Mouse (Mus musculus): ENCODE data around the gene Usp49. TPM values are rescaled to one million over a fixed set of nuclear protein-coding genes. Genes with fewer than 3 reads are reported as not detected.
"Not testable (repeated sequence)": the region's sequence is repeated elsewhere in the genome, so short reads cannot be mapped to it uniquely, and the experiment has no call there.

Usp49 gene
- polyA plus RNA-seq, 1 experiment from 2014 or later: 6.8 TPM

DNA sequence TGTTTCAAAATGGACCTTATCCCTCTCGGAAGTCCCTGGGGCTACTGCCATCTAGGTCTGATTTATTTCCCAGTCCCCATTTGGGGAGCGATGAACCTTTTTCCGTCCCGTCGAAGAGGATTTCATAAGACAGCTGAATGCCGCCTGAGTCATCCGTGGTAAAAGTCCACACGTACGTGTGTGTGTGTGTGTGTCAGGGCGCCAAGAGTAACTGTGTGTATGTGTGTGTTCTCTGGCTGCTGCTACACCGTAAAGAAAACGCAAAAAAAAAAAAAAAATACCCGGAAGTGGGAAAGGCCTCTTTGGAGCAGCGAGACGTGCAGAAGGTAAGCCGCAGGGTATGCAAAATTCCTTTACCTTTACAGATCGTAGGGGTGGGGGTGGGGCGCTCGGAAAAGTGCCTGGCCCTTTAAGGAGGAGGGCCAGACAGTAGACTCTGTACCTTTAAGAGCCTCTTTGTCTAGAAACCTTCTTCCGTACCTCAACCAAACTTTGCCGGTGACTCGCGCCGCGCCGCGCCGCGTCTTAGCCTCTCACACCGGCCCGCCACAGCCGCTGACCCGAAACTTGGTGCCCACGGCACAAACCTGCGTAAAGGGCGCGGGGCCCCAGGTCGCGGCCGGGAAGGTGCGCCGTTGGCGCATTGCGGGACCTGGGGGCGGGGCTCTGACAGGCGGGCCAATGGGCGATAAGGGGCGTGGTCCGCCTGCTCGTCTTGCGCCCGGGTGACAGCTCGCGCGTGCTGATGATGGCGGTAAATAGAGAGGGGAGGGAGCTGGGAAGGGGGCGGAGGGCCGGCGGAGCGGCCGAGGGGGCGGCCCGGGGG, 1.4 kb upstream of the Usp49 start:
- H3K4me1 ChIP-seq: peaks cover 46% of the 10 kb centered on the region
- WGBS: under 1% methylated on average over 61 of the region's 63 CpGs

DNA sequence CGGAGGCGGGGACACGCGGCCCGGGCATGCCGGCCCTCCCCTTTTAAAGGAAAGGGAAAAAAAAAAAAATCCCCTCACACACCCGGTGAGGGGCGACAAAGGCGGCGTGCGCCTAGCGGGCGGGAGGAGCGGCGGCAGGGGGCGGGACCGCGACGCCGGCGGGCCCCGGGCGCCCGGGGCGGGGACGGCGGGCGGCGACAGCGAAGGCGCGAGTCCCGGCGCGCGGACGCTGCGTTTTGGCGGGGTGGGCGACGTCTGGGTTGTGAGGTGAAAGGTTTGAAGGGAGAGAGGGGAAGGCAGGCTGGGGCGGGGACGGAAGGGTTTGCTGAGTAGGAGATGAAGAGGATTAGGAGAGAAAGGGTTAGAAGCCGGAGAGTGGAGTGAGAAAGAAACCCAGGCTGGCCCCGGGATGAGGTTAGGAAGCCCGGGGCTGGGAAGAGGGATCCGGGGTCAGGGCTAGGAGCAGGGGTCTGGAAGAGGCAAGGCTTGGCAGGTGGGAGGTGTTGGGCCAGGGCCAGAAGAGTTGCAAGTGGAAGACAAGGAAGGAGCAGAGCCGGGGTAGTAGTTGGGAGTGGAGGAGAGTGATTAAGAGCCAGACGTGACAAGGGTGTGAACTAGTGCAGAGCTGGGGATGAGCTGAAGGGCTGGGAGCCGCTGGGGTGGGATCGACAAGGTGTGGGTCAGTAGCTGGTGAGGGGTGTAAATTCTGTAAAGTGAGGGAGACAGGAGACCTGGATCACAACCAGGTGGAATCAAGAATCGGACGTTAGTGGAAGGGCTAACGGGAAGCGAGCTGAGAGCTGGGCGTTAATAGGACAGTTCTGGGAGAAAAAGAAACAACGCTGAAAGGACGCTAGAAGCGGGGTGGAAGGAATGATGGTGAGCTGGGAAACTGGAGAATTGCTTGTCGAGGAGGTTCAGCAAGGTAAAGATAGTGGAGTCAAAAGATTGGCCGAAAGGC, 493 bp upstream of the Usp49 start:
- no peaks in the 10 kb centered on the region for H3K9me3 ChIP-seq (replicated peaks)
- 0 out of 2 replicates have a peak, but pooled peaks cover 4% of the 10 kb centered on the region for H3K36me3 ChIP-seq
- H3K4me1 ChIP-seq: peaks cover 46% of the 10 kb centered on the region
- ATAC-seq (ENCODE audit: low FRiP score): peak; percentile 62
- peak overlapping the region; percentile 87 for H3K4me2 ChIP-seq
- WGBS: under 1% methylated on average over 54 of the region's 61 CpGs
- peak overlapping the region; percentile 78 for H3K9ac ChIP-seq (replicated peaks)
- peak overlapping the region; percentile 88 for H3K4me3 ChIP-seq (replicated peaks)
- H3K27ac ChIP-seq (replicated peaks): peak overlapping the region; percentile 97
- H3K27me3 ChIP-seq (replicated peaks): no peaks in the 10 kb centered on the region

More for the DNA sequence above, 1.4 kb upstream of the Usp49 start:
- H3K27me3 ChIP-seq (replicated peaks): no peaks in the 10 kb centered on the region
- H3K27ac ChIP-seq (replicated peaks): peak overlapping the region; percentile 97
- peaks cover 6% of the 10 kb centered on the region for H3K36me3 ChIP-seq
- H3K4me2 ChIP-seq: peak overlapping the region; percentile 87
- H3K9me3 ChIP-seq (replicated peaks): no peaks in the 10 kb centered on the region
- peak overlapping the region; percentile 78 for H3K9ac ChIP-seq (replicated peaks)
- H3K4me3 ChIP-seq (replicated peaks): peak overlapping the region; percentile 88
- peak; percentile 96 for ATAC-seq (ENCODE audit: low FRiP score)

DNA sequence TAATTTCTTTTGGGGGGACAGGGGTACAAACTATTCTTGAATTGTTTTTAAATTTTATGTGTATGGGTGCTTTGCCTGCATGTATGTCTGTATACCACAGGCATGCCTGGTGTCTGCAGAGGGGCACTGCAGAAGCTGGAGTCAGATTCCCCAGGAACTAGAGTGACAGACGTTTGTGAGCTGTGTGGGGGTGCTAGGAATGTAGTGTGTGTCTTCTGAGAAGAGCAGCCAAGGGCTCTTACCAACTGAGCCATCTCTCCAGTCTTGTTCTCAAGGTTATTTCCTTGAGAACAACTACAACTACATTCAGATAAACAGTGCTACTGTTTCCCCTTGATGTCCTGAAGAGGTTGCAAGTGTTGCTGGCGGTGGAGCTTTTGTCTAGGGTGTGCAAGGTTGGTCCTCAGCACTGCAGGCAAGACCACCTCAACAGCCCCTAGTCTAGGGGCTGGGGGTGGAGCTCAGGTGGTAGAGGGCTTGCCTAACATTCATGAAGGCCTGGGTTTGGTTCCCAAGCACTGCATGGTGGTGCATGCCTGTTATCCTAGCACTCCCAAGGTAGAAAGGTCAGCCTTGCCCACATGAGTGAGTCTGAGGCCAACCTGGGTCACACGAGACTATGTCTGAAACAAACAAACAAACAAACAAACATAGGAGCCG, 1.8 kb downstream of the Usp49 start:
- ATAC-seq (ENCODE audit: low FRiP score): no peak
- no peak overlapping the region for H3K9ac ChIP-seq (replicated peaks)
- peak overlapping the region; percentile 19; the same call in 1 of the 2 replicates for H3K4me2 ChIP-seq
- peaks cover 46% of the 10 kb centered on the region for H3K4me1 ChIP-seq
- no peak overlapping the region for H3K27ac ChIP-seq (replicated peaks)
- no peaks in the 10 kb centered on the region for H3K36me3 ChIP-seq
- H3K9me3 ChIP-seq (replicated peaks): no peaks in the 10 kb centered on the region
- H3K27me3 ChIP-seq (replicated peaks): no peaks in the 10 kb centered on the region
- 83% methylated on average over 4 of the region's 4 CpGs for WGBS
- H3K4me3 ChIP-seq (replicated peaks): no peak overlapping the region

- Histone ChIP-seq H3K27ac (replicated peaks) (no peak overlapping the region), H3K4me2 (no peak overlapping the region), H3K9ac (replicated peaks) (no peak overlapping the region), H3K9me3 (replicated peaks) (no peaks in the 10 kb centered on the region), H3K4me1 (peaks cover 38% of the 10 kb centered on the region), H3K27me3 (replicated peaks) (no peaks in the 10 kb centered on the region), H3K36me3 (no peaks in the 10 kb centered on the region), H3K4me3 (replicated peaks) (no peak overlapping the region)
- ATAC-seq (ENCODE audit: low FRiP score): no peak
- WGBS: 72% methylated on average over 7 of the region's 7 CpGs
Measured at GRCm38 (mm10) chr17:47633999-47634770, 3.7 kb downstream of the Usp49 start.

DNA sequence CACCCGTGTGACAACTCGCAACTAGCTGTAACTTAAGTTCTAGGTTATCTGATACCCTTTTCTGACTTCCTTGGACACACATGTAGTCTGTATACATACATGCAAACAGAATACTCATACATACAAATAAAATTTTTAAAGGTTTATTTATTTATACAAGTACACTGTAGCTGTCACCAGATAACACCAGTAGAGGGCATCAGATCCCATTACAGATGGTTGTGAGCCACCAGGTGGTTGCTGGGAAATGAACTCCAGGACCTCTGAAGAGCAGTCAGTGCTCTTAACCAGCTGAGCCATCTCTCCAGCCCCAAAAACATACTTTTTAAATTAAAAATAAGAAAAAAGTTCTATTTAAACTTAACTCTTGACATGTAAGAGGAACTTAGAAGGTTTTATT, 12.5 kb downstream of the Usp49 start:
- Histone ChIP-seq H3K27me3 (replicated peaks) (no peaks in the 10 kb centered on the region), H3K4me2 (no peak overlapping the region), H3K9me3 (replicated peaks) (no peaks in the 10 kb centered on the region), H3K9ac (replicated peaks) (no peak overlapping the region), H3K4me3 (replicated peaks) (no peak overlapping the region), H3K4me1 (peaks cover 9% of the 10 kb centered on the region), H3K36me3 (no peaks in the 10 kb centered on the region), H3K27ac (replicated peaks) (no peak overlapping the region)
- 89% methylated on average over 2 of the region's 2 CpGs for WGBS
- no peak for ATAC-seq (ENCODE audit: low FRiP score)

- Histone ChIP-seq H3K9me3 (replicated peaks) (no peaks in the 10 kb centered on the region), H3K27me3 (replicated peaks) (no peaks in the 10 kb centered on the region), H3K27ac (replicated peaks) (no peak overlapping the region), H3K4me1 (peaks cover 11% of the 10 kb centered on the region; the same call in 1 of the 2 replicates), H3K4me2 (no peak overlapping the region), H3K4me3 (replicated peaks) (no peak overlapping the region), H3K36me3 (peaks cover 7% of the 10 kb centered on the region; the same call in 1 of the 2 replicates), H3K9ac (replicated peaks) (no peak overlapping the region)
- 73% methylated on average over 1 of the region's 1 CpGs for WGBS
- ATAC-seq (ENCODE audit: low FRiP score): no peak
Measured at GRCm38 (mm10) chr17:47646683-47647082, 16.2 kb downstream of the Usp49 start.

DNA sequence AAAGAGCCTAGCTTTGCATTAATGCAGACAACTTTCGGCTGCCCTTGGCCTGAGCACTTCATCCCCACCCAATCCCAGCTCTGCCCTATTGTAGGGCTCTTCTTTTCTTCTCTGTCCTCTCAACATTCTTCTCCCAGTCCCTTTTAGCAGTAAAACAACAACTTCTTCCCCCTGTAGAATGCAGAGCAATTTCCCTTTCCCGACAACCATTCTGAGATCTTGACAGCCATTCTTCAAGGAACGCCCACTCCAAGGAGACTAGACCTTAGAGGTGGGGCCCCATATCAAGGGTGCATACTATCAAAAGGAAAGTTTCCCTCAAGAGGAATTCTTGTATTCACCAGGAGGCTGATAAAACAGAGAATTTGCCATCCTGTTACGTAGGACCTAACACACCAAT, 18.5 kb downstream of the Usp49 start:
- Histone ChIP-seq H3K9me3 (replicated peaks) (no peaks in the 10 kb centered on the region), H3K4me3 (replicated peaks) (no peak overlapping the region), H3K4me1 (peaks cover 11% of the 10 kb centered on the region; the same call in 1 of the 2 replicates), H3K27ac (replicated peaks) (peak overlapping the region; percentile 13; the same call in 1 of the 2 replicates), H3K9ac (replicated peaks) (no peak overlapping the region), H3K4me2 (no peak overlapping the region), H3K27me3 (replicated peaks) (no peaks in the 10 kb centered on the region), H3K36me3 (peaks cover 10% of the 10 kb centered on the region; the same call in 1 of the 2 replicates)
- no peak for ATAC-seq (ENCODE audit: low FRiP score)
- WGBS: 28% methylated on average over 4 of the region's 4 CpGs

DNA sequence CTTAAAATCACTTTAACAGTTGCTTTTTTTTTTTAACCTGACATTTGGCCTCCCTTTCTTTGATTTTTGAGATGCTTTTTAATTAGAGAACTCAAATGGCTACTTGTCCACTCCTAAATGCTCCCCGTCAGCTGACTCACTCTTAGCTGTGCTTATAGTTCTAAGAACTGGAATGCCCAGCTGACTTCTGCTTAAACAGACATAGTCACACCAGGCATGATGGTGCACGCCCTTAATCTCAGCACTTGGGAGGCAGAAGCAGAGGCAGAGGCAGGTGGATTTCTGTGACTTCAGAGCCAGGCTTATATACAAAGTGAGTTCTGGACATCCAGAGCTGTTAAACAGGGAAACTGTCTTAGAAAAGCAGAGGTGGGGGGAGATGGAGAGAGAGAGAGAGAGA, 21.5 kb downstream of the Usp49 start:
- WGBS: 73% methylated on average over 2 of the region's 2 CpGs
- ATAC-seq (ENCODE audit: low FRiP score): no peak
- no peak overlapping the region for H3K27ac ChIP-seq (replicated peaks)
- no peak overlapping the region for H3K4me3 ChIP-seq (replicated peaks)
- H3K9ac ChIP-seq (replicated peaks): no peak overlapping the region
- H3K27me3 ChIP-seq (replicated peaks): no peaks in the 10 kb centered on the region
- H3K4me2 ChIP-seq: no peak overlapping the region
- H3K4me1 ChIP-seq: 0 out of 2 replicates have a peak, but pooled peaks cover 6% of the 10 kb centered on the region
- peaks cover 10% of the 10 kb centered on the region; the same call in 1 of the 2 replicates for H3K36me3 ChIP-seq
- H3K9me3 ChIP-seq (replicated peaks): no peaks in the 10 kb centered on the region

GRCm38 (mm10) chr17:47654346-47654745, 23.9 kb downstream of the Usp49 start:
- not testable (repeated sequence) for H3K4me3 ChIP-seq (replicated peaks); H3K9ac ChIP-seq (replicated peaks); H3K27ac ChIP-seq (replicated peaks); H3K9me3 ChIP-seq (replicated peaks); H3K4me1 ChIP-seq; H3K27me3 ChIP-seq (replicated peaks); H3K4me2 ChIP-seq; ATAC-seq (ENCODE audit: low FRiP score)
- 95% methylated on average over 8 of the region's 8 CpGs for WGBS
- H3K36me3 ChIP-seq: peaks cover 10% of the 10 kb centered on the region; the same call in 1 of the 2 replicates

- 85% methylated on average over 5 of the region's 5 CpGs for WGBS
- Histone ChIP-seq H3K9ac (replicated peaks) (no peak overlapping the region), H3K36me3 (peaks cover 6% of the 10 kb centered on the region; the same call in 1 of the 2 replicates), H3K4me1 (no peaks in the 10 kb centered on the region), H3K27ac (replicated peaks) (no peak overlapping the region), H3K4me2 (no peak overlapping the region), H3K4me3 (replicated peaks) (no peak overlapping the region), H3K9me3 (replicated peaks) (no peaks in the 10 kb centered on the region), H3K27me3 (replicated peaks) (no peaks in the 10 kb centered on the region)
- no peak for ATAC-seq (ENCODE audit: low FRiP score)
Measured at GRCm38 (mm10) chr17:47655697-47656096, 25.2 kb downstream of the Usp49 start.
